Mouse (Mus musculus) c-Kit-positive CD71-negative TER-119-negative erythroid progenitor cells, embryonic 14.5 days (primary cell): ENCODE measurements around the gene Eloa.
"Not testable (repeated sequence)": the region's sequence is repeated elsewhere in the genome, so short reads cannot be mapped to it uniquely, and the experiment has no call there.

ENCODE experiments used
- DNase-seq: peaks from one replicate; pipeline ENCODE4 v3.0.0-alpha.2; 2013; ENCODE audit warnings: low read depth

The Eloa gene

DNA sequence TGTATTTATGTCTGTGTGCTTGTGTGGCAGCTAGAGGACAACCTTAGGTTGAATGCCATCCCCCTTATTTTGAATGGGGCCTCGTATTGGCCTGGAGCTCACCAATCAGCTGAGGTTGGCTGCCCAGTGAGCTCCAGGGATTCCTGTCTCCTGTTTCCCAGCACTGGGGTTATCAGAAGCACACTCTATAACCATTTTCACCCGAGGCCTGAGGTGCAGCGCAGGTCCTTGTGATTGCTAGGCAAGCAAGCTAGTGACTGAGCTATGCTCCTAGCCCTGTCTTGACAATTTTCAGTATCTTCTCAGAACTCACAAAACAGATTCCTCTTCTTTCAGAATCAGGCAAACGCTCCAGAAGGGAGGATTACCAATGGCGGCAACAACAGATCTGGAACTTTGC lies 37.0 kb downstream of the Eloa start:
- no peak for DNase-seq

DNA sequence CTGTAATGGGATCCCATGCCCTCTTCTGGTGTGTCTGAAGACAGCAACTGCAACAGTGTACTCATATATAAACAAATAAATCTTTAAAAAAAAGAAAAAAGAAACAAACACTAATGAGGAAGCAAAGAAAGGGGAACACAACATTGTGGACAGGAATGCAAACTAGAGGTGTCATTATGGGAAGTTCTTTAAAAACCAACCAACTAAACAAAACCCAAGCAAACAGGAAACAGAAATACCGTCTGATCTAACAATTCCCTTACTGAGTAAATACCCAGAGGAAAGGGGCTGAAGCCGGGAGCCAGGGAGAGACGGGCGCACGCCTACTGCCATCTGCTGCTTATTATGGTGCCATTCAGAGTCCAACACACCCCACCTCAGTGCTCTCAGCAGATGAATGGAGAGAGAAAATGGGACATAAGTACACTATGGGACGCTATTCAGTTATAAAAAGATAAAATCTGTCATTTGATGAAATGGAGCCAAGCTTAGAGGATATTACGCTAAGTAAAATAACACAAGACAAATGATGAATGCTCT lies 40.0 kb downstream of the Eloa start:
- DNase-seq, result no peak

- not testable (repeated sequence) for DNase-seq
Observed at GRCm38 (mm10) chr4:135980223-135980622, 41.3 kb downstream of the Eloa start.

- DNase-seq, result no peak
Observed at GRCm38 (mm10) chr4:135976146-135976545, 45.4 kb downstream of the Eloa start.

DNA sequence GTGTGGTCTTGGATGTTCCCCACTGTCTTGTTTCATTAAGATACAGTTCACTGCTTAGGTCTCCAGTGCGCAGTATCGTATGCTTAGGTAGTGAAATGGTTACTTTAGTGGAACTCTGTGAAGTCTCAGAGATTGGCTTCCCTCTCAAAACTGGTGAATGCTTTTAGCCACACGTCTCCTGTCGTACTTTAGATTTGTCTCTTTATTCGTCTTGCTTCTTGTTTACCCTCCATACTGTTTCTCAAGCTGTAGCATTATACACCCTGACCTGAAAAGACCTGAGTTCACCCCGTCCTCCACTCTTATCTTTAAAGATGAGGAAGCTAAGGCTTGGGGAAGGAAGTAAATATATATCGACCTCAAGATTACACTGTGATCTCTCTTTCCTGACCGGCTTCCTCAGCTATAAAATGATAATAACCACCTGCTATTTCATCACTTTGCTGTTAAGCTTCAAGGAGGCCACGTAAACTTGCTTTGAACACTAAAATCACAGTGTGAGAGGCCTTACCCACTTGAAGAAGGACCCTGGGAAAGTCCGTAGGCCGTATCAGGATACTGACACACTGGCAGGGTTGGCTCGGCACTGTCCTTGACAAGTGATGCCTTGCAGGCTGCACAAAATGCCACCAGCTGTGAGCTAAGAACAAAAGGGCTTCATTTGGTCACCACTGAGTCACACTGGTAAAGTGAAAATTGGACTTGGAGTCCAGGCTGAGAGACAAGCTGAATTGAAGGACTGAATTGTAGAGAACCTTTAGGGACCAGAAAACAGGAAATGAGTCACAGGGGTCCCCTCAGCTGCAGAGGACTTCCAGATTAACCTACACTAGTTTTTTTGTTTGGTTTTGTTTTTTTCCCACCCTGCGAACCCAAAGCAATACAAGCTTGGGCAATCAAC lies 48.4 kb downstream of the Eloa start:
- no peak for DNase-seq

DNA sequence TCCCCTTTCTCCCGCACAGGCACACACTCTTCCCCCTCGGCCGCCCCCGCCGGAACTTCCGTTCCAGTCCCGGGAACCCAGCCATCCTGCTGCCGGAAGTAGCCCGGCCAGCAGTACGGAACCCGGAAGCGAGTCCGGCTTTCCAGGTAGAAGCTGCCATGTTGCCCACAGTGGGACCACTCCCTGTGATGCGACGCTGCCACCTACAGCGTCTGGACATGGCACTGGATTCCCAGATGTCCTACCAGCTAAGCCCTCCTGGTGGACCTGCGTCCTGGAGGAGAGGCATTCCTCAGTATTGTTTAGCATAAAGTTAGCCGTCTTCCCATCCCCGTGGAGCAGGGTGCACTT lies 49.0 kb downstream of the Eloa start, which contains the start of gene Lypla2:
Gene Lypla2, minus strand, starts transcription at position 71 of the 351 bp plus-strand sequence.
- no peak for DNase-seq

- no peak for DNase-seq
Observed at GRCm38 (mm10) chr4:135971805-135972555, 49.6 kb downstream of the Eloa start.

GRCm38 (mm10) chr4:135970585-135970984 lies 51.0 kb downstream of the Eloa start:
- no peak for DNase-seq

DNA sequence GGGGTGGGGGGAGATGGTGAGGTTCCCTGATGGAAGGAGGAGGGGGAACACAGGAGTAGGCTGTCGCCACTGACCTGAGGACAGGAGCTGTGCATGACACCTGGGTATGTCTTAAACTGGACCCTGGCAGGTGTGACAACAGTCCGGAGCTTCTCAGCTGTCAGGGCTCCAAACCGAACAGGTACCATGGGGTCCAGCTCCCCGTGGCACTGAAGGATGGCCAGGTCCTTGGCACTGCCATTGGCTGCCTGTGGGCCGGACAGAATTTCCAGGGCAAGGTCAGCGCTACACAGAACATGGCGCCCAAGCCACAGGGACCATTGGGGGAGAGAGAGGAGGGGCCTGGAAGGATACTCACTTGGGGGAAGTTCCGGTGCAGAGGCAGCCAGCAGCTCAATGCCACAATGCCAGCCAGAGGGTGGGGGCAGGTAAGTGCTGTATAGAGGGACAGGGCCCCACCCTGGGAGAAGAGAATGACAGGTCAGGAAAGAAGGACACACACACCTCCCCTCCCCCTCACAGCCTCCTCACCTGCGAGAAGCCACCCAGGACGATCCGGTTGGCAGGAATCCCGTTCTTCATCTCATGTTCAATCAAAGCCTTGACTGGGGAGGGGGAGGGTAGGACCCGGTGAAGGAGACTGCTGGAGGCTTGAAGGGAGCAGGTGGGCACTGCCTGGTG lies 52.4 kb downstream of the Eloa start:
- DNase-seq, result no peak

GRCm38 (mm10) chr4:135968271-135968869 lies 53.2 kb downstream of the Eloa start:
- DNase-seq, result no peak

GRCm38 (mm10) chr4:135967086-135967760 lies 54.3 kb downstream of the Eloa start:
- no peak for DNase-seq

- DNase-seq, result no peak
Observed at GRCm38 (mm10) chr4:135966283-135966682, 55.3 kb downstream of the Eloa start.

GRCm38 (mm10) chr4:135965113-135965512 lies 56.5 kb downstream of the Eloa start:
- no peak for DNase-seq

- DNase-seq, result no peak
Observed at GRCm38 (mm10) chr4:135964426-135964825, 57.1 kb downstream of the Eloa start.

DNA sequence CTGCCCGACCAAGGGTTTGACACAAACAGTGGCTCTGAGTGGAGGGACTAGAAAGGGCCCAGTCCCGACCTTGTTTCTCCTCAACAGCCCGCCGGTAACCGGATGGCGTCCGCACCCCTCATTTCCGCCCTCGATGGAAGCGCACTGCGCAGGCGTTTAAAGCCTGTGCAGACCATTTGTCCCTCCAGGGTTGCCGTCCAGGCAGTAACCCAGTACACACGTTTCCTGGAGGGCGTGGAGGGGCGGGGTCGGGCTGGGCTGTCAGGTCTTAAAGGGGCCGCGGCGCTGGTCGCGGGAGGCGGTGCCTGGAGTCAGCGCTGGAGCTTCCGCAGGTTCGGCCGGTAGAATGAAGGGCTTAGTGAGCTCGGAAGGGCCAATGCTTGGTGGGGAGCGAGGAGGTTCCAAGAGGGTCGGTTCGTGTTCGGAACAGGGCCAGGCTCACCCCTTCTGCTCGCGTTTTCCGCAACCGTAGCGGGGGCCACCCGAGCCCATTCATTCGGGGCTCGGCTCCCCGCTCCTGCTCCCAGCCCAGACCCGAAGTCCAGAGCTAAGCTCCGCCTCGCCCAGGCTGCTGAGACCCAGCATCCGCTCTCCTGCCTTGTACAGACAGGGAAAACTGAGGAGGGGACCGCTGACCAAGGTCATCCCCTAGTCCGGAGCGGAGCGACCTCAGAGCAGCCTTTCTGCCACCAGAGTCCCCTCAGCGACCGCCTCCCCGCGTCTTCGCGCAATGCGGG lies 57.9 kb downstream of the Eloa start, which contains the start of gene Gale:
Gene Gale, plus strand, starts transcription at position 271 of the 737 bp plus-strand sequence.
- peak; percentile 97 for DNase-seq

- no peak for DNase-seq
Observed at GRCm38 (mm10) chr4:135962946-135963345, 58.6 kb downstream of the Eloa start.

- DNase-seq, result no peak
Observed at GRCm38 (mm10) chr4:135962198-135962597, 59.4 kb downstream of the Eloa start.

DNA sequence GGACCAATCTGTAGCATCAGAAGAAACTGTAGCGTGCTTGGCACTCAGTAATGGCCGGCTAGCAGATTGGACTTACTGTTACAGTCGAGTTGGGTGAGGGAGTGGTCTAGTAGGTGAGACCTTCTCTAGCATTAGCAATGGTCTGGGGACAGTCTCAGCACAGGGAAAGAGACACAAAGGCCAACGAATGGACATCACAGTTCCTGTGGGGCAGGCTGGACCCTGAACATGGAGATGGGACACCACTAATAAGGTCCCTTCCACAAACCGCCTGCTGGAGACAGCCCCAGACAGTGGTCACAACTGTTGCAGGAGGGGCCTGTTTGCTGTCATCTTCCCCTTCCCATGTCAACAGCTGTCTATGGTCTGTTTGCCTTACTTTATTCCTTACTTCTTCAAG lies 59.9 kb downstream of the Eloa start:
- DNase-seq, result no peak

DNA sequence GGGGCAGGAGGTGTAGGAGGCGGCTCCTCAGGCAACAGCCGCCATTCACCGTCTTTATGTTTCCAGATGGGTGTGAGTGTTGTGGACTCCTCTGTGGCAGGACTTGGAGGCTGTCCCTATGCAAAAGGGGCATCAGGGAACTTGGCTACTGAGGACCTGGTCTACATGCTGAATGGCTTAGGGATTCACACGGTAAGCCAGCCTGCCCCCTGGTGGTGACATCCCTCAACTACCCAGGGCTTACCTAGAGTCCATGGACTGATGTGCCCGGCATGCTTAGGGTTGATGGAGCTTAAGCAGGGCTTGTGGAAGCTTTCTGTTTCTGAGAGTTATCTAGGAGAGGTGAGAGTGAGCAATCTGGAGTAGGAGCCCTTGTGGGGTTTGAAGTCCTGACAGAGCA lies 60.8 kb downstream of the Eloa start:
- peak; percentile 88 for DNase-seq

DNA sequence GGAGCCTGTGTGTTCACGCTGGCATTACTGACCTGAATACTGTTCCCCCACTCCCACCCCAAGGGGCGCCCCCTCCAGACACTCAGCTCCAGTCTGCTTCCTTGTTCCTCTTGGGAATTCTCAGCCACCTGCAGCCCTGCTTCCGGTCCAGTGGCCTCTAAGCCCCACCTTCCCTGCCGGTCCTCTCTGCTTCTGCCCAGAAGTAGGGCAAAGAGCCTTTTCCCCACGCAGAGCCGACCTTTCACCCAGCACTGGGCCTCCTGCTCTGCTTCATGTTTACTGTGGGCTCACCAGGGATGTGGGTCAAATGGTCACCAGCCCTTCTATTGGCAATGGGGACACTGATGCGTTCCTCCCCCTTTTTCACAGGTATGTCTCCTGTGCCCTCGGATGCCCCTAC lies 63.2 kb downstream of the Eloa start:
- no peak for DNase-seq

GRCm38 (mm10) chr4:135955886-135956285 lies 65.7 kb downstream of the Eloa start:
- no peak for DNase-seq
